Mouse (Mus musculus): ENCODE results near the gene Dbndd2.

Gene Dbndd2

GRCm38 (mm10) chr2:164499317-164499716 is 13.4 kb downstream of the Dbndd2 start:
- peaks cover 28% of the 10 kb centered on the region for H3K4me1 ChIP-seq (replicated peaks; ENCODE audit: low read depth, low read length)
- no peak overlapping the region for H3K4me3 ChIP-seq (replicated peaks; ENCODE audit: low read length)
- peaks cover 56% of the 10 kb centered on the region for H3K36me3 ChIP-seq (ENCODE audit: insufficient read depth, low read length)
- no peaks in the 10 kb centered on the region for H3K27me3 ChIP-seq (ENCODE audit: insufficient read depth, low read length)
- TF ChIP-seq POU5F1 (IDR thresholded peaks at IDR 0.05; ENCODE audit: borderline replicate concordance, low read length) (no peak), CTCF (conservative IDR thresholded peaks at IDR 0.05; ENCODE audit: low read length) (peak; percentile 26; the same call in 1 of the 2 replicates), NANOG (IDR thresholded peaks at IDR 0.05; ENCODE audit: borderline replicate concordance, low read length) (no peak)
- no peaks in the 10 kb centered on the region for H3K9me3 ChIP-seq (ENCODE audit: low read length)

DNA sequence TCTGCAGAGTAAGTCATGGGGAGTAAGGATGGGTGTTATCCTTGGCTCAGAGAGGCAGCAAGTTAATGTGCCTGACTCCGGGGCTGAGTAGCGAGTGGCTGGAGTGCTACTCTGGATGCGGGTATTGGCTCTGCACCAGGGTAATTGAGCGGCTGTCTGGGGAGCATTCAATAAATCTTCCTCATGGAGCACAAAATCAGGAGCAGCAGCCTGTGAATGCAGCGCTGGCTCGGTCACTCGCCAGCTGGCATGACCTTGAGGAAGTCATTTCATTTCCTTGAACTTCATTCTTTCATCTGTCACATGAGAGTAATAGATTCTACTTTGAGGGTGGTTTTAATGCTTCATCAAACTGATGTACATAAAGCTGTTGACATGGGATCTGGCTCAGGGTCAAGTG is 14.6 kb downstream of the Dbndd2 start:
- peaks cover 27% of the 10 kb centered on the region for H3K4me1 ChIP-seq (replicated peaks; ENCODE audit: low read depth, low read length)
- H3K36me3 ChIP-seq (ENCODE audit: insufficient read depth, low read length): peaks cover 68% of the 10 kb centered on the region
- no peaks in the 10 kb centered on the region for H3K9me3 ChIP-seq (ENCODE audit: low read length)
- no peak overlapping the region for H3K4me3 ChIP-seq (replicated peaks; ENCODE audit: low read length)
- TF ChIP-seq POU5F1 (IDR thresholded peaks at IDR 0.05; ENCODE audit: borderline replicate concordance, low read length) (no peak), NANOG (IDR thresholded peaks at IDR 0.05; ENCODE audit: borderline replicate concordance, low read length) (no peak), CTCF (conservative IDR thresholded peaks at IDR 0.05; ENCODE audit: low read length) (no peak)
- H3K27me3 ChIP-seq (ENCODE audit: insufficient read depth, low read length): no peaks in the 10 kb centered on the region

GRCm38 (mm10) chr2:164504919-164505318 is 19.0 kb downstream of the Dbndd2 start:
- Histone ChIP-seq H3K9me3 (ENCODE audit: low read length) (no peaks in the 10 kb centered on the region), H3K36me3 (ENCODE audit: insufficient read depth, low read length) (peaks cover 79% of the 10 kb centered on the region), H3K4me1 (replicated peaks; ENCODE audit: low read depth, low read length) (peaks cover 28% of the 10 kb centered on the region), H3K27me3 (ENCODE audit: insufficient read depth, low read length) (no peaks in the 10 kb centered on the region), H3K4me3 (replicated peaks; ENCODE audit: low read length) (no peak overlapping the region)
- TF ChIP-seq CTCF (conservative IDR thresholded peaks at IDR 0.05; ENCODE audit: low read length): peak; percentile 54
- no peak for TF ChIP-seq NANOG (IDR thresholded peaks at IDR 0.05; ENCODE audit: borderline replicate concordance, low read length)

DNA sequence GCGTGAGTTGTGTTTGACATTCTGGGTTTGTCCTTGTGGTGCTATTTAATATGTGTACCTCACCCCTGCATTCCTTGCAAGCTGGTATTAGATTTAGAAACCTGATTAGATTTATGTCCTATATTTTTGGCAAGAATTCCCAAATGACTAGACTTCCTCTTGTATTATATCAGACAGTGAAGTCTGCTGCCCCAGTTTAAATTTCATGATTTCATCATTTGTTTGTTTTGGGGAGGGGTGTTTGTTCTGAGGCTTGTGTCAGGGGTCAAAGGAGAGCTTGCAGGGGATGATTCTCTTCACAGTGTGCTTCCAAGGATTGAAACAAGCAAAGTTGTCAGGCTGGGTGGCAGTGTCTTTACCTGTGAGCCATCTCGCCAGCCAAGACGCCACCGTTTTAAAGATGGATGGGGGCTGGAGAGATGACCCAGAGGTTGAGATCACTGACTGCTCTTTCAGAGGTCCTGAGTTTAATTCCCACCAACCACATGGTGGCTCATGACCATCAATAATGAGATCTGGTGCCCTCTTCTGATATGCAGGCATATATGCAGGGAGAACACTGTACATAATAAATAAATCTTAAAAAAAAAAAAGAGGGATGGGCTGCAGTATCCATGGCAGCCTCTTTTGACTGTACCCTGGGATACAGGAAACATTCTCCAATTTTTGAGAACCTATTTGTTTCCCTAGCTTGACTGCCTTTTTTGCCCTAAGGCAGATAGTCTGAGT is 19.9 kb downstream of the Dbndd2 start:
- H3K4me3 ChIP-seq (replicated peaks; ENCODE audit: low read length): no peak overlapping the region; the same call in 1 of the 2 replicates
- peaks cover 36% of the 10 kb centered on the region for H3K4me1 ChIP-seq (replicated peaks; ENCODE audit: low read depth, low read length)
- no peaks in the 10 kb centered on the region for H3K9me3 ChIP-seq (ENCODE audit: low read length)
- H3K27me3 ChIP-seq (ENCODE audit: insufficient read depth, low read length): no peaks in the 10 kb centered on the region
- H3K36me3 ChIP-seq (ENCODE audit: insufficient read depth, low read length): peaks cover 70% of the 10 kb centered on the region
- TF ChIP-seq NANOG (IDR thresholded peaks at IDR 0.05; ENCODE audit: borderline replicate concordance, low read length) (no peak), POU5F1 (IDR thresholded peaks at IDR 0.05; ENCODE audit: borderline replicate concordance, low read length) (no peak), CTCF (conservative IDR thresholded peaks at IDR 0.05; ENCODE audit: low read length) (no peak)

DNA sequence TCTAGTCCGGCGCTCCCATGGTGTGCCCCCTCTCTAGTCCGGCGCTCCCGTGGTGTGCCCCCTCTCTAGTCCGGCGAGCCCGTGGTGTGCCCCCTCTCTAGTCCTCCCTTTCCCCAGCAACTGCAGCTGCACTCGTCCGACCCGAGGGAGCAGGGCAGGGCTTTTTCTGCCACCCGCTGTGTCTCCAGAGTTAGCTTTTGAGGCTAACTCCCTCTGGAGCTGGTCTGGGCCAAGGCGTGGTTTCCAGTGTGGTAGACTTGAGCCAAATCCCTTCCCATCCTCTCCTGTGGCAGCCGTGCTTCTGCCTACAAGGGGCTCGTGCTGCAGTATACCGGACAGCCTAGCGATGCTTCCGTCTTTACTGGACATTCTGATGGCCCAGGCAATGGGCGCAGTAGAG is 21.9 kb downstream of the Dbndd2 start:
- Histone ChIP-seq H3K4me1 (replicated peaks; ENCODE audit: low read depth, low read length) (peaks cover 48% of the 10 kb centered on the region), H3K27me3 (ENCODE audit: insufficient read depth, low read length) (no peaks in the 10 kb centered on the region), H3K9me3 (ENCODE audit: low read length) (no peaks in the 10 kb centered on the region), H3K4me3 (replicated peaks; ENCODE audit: low read length) (peak overlapping the region; percentile 29; the same call in 1 of the 2 replicates), H3K36me3 (ENCODE audit: insufficient read depth, low read length) (peaks cover 50% of the 10 kb centered on the region)
- no peak for TF ChIP-seq CTCF (conservative IDR thresholded peaks at IDR 0.05; ENCODE audit: low read length)
- no peak for TF ChIP-seq POU5F1 (IDR thresholded peaks at IDR 0.05; ENCODE audit: borderline replicate concordance, low read length)
- no peak for TF ChIP-seq NANOG (IDR thresholded peaks at IDR 0.05; ENCODE audit: borderline replicate concordance, low read length)

DNA sequence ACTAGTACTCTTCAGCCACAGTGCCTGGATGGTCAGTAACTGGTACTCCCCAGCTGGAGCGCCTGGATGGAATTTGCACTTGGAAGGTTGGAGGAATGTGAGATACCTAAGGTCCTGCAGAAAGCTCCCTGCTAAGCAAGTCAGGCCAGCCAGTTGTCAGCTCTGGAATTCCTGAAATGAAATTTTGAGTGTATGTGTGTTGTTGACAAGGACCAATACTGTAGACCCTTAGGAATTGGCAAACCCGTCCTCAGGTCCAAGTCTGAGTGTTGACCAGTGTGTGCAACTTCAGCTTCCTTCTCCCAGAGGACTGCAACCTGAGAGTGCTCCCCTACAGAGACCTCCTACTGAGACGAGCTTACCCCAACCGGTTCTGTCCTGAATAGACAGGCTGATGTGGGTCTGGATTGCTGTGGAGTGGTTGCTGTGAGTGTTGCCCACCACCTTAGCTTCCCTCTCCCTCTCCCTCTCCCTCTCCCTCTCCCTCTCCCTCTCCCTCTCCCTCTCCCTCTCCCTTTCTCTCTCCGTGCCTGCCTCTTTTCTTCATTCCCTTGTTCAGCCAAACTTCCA is 24.8 kb downstream of the Dbndd2 start:
- Histone ChIP-seq H3K4me1 (replicated peaks; ENCODE audit: low read depth, low read length) (peaks cover 61% of the 10 kb centered on the region), H3K36me3 (ENCODE audit: insufficient read depth, low read length) (peaks cover 21% of the 10 kb centered on the region), H3K27me3 (ENCODE audit: insufficient read depth, low read length) (no peaks in the 10 kb centered on the region), H3K9me3 (ENCODE audit: low read length) (no peaks in the 10 kb centered on the region), H3K4me3 (replicated peaks; ENCODE audit: low read length) (no peak overlapping the region)
- TF ChIP-seq POU5F1 (IDR thresholded peaks at IDR 0.05; ENCODE audit: borderline replicate concordance, low read length) (no peak), NANOG (IDR thresholded peaks at IDR 0.05; ENCODE audit: borderline replicate concordance, low read length) (no peak), CTCF (conservative IDR thresholded peaks at IDR 0.05; ENCODE audit: low read length) (no peak)

DNA sequence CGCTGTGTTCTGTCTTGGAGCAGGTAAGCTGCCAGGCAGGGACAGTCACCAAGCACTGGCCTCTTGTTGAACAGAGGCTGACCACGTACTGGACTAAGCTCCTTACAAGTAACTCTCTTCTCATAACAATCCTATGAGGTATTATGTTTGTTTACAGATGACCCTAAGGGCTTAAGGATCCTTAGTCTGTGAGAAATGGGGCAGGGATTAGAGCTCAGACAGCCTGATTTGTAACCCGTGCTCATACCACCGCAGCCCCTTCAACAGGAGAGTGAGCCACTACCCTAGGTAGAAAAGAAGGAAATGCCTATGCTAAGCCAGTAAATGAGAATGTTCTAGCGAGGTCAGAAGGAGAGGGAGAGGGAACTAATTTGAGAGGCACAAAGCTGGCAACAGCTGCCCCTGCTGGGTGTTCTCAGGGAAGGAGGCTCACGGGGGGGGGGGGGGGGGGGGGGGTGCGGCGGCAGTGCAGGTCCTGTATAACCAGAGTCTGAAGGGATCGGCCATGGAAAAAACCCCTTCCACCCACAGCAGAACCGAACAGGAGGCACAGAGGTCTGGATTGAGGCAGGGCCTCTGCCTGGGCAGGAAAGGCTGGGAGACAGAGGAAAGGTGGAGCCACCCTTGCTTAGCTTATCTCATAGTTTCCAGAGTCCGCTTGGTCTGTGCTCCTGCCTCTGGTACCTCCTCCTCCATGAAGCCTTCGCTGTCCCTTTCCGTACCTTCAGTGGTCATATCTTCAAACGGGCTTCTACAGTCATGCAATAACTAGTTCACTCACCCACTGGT is 26.4 kb downstream of the Dbndd2 start:
- TF ChIP-seq POU5F1 (IDR thresholded peaks at IDR 0.05; ENCODE audit: borderline replicate concordance, low read length) (no peak), CTCF (conservative IDR thresholded peaks at IDR 0.05; ENCODE audit: low read length) (no peak), NANOG (IDR thresholded peaks at IDR 0.05; ENCODE audit: borderline replicate concordance, low read length) (no peak)
- H3K4me3 ChIP-seq (replicated peaks; ENCODE audit: low read length): no peak overlapping the region
- H3K4me1 ChIP-seq (replicated peaks; ENCODE audit: low read depth, low read length): peaks cover 49% of the 10 kb centered on the region
- H3K36me3 ChIP-seq (ENCODE audit: insufficient read depth, low read length): peaks cover 11% of the 10 kb centered on the region
- H3K9me3 ChIP-seq (ENCODE audit: low read length): no peaks in the 10 kb centered on the region
- no peaks in the 10 kb centered on the region for H3K27me3 ChIP-seq (ENCODE audit: insufficient read depth, low read length)

DNA sequence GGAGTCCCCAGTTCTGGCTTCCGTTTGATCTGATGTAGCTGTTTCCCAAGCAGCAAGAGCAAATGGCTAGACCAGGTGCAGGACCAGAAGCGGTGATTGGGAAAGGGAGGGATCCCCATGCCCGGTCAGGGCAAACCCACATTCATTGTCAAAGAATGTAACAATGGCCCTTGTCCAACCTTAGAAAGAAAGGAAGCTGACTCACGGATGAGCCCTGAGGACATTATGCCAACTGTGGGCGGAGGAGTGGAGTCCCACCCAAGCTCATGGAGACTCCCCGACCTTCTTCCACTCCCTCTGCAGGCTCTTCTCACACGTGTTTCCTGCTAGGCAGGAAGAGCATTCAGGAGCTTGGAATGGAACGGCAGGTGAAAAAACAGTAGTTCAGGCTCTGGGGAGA is 27.5 kb downstream of the Dbndd2 start:
- H3K27me3 ChIP-seq (ENCODE audit: insufficient read depth, low read length): no peaks in the 10 kb centered on the region
- TF ChIP-seq NANOG (IDR thresholded peaks at IDR 0.05; ENCODE audit: borderline replicate concordance, low read length) (no peak), CTCF (conservative IDR thresholded peaks at IDR 0.05; ENCODE audit: low read length) (no peak), POU5F1 (IDR thresholded peaks at IDR 0.05; ENCODE audit: borderline replicate concordance, low read length) (no peak)
- peaks cover 47% of the 10 kb centered on the region for H3K4me1 ChIP-seq (replicated peaks; ENCODE audit: low read depth, low read length)
- H3K36me3 ChIP-seq (ENCODE audit: insufficient read depth, low read length): peaks cover 10% of the 10 kb centered on the region
- H3K4me3 ChIP-seq (replicated peaks; ENCODE audit: low read length): no peak overlapping the region; the same call in 1 of the 2 replicates
- no peaks in the 10 kb centered on the region for H3K9me3 ChIP-seq (ENCODE audit: low read length)
